ENCODE assay signal across 20 mouse cellular contexts in genomic region chr1:190207246-190207645, GRCm38 (mm10). TPM values are rescaled to one million over a fixed set of nuclear protein-coding genes. Genes with fewer than 3 reads are reported as not detected.
"Had no signal": no experiment of that assay in that cellular context is flagged by ENCODE, and none has a peak within 500 bp of the region (broad histone marks: within the 10 kb centered on the region; RNA-seq: fewer than 3 reads in every experiment).

No protein-coding gene starts in this region.

- ATAC-seq: liver, postnatal 0 days; lung, postnatal 0 days had no signal

- H3K27ac ChIP-seq: lung, embryonic 15.5 days; macrophage; midbrain, embryonic 12.5 days; neural tube, embryonic 12.5 days; stomach, embryonic 15.5 days; stomach, postnatal 0 days had no signal

- H3K27me3 ChIP-seq: megakaryocyte, embryonic 14.5 days; neural tube, embryonic 12.5 days; stomach, embryonic 15.5 days had no signal

- DNase-seq: liver, postnatal 0 days; lung, adult 2 months; lung, postnatal 14 days; lung, postnatal 36 days; midbrain, embryonic 14.5 days; right cerebral cortex, postnatal 14 days; thymus, adult 2 months; thymus, postnatal 25 days; thymus, postnatal 4 days had no signal

- H3K9ac ChIP-seq: liver, postnatal 0 days; lung, embryonic 15.5 days; midbrain, embryonic 12.5 days; neural tube, embryonic 12.5 days; stomach, embryonic 15.5 days had no signal

- H3K4me1 ChIP-seq: lung, embryonic 15.5 days; megakaryocyte, embryonic 14.5 days; midbrain, embryonic 12.5 days; neural tube, embryonic 12.5 days; stomach, embryonic 15.5 days had no signal

- H3K4me3 ChIP-seq: lung, embryonic 15.5 days; megakaryocyte, embryonic 14.5 days; midbrain, embryonic 12.5 days; neural tube, embryonic 12.5 days; stomach, embryonic 15.5 days had no signal

- H3K36me3 ChIP-seq: lung, embryonic 15.5 days; midbrain, embryonic 12.5 days; neural tube, embryonic 12.5 days; stomach, embryonic 15.5 days had no signal

- H3K9me3 ChIP-seq: lung, embryonic 15.5 days; midbrain, embryonic 12.5 days; neural tube, embryonic 12.5 days; stomach, embryonic 15.5 days had no signal

- H3K4me2 ChIP-seq: lung, embryonic 15.5 days; midbrain, embryonic 12.5 days; neural tube, embryonic 12.5 days; stomach, embryonic 15.5 days had no signal

RNA-seq across cellular contexts. Expression of gene Prox1, which starts 36.7 kb away (rescaled TPM):
- total RNA-seq: megakaryocyte progenitor cell, adult 5-6 weeks; monocyte, adult 5-6 weeks; neutrophil, adult 5-6 weeks had no signal
